Mouse (Mus musculus) spleen, adult 2 months (tissue): Measurements from ENCODE around the gene Prmt3.

Source experiments
- CTCF ChIP-seq: fragments of 200-500 bp; IDR thresholded peaks from 2 replicates; pipeline ENCODE4 v1.5.1; 2011; ENCODE audit warnings: mild to moderate bottlenecking, inconsistent platforms; ENCODE audit not compliant: insufficient read depth, insufficient read length, insufficient replicate concordance; ENCODE audit errors: extremely low read depth
- POLR2A ChIP-seq: fragments of 200-500 bp; IDR thresholded peaks from 2 replicates; pipeline ENCODE4 v1.6.1; 2011; ENCODE audit warnings: low read depth, low read length, inconsistent platforms

DNA sequence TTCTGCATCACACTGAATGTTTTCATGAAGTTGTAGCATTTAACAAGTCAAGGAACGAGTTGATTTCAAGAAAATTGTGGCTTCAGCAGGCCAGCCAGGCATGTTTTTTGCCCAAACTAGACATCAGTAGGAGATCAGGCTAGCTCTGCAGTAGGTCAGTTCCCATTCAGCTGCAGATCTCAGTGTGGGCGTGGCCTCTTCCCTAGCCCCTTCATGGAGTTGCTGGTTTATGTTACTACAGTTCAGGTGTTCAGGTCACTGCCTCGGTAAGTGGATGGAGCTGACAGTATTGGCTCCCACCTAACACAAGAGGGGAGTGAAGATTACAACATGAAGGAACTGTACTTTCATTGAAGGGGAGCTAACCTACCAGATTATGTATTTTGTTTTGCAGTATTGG lies 80.1 kb downstream of the Prmt3 start:
- TF ChIP-seq CTCF (no peak), POLR2A (no peak)
